Mouse (Mus musculus): ENCODE results near the gene Pram1. TPM values are rescaled to one million over a fixed set of nuclear protein-coding genes. Genes with fewer than 3 reads are reported as not detected.
A peak's percentile ranks its signal among the peaks of the same experiment; 100 is the strongest.

Pram1 gene
- polyA plus RNA-seq, 2 experiments, result 1.6 to 2.8 TPM

DNA sequence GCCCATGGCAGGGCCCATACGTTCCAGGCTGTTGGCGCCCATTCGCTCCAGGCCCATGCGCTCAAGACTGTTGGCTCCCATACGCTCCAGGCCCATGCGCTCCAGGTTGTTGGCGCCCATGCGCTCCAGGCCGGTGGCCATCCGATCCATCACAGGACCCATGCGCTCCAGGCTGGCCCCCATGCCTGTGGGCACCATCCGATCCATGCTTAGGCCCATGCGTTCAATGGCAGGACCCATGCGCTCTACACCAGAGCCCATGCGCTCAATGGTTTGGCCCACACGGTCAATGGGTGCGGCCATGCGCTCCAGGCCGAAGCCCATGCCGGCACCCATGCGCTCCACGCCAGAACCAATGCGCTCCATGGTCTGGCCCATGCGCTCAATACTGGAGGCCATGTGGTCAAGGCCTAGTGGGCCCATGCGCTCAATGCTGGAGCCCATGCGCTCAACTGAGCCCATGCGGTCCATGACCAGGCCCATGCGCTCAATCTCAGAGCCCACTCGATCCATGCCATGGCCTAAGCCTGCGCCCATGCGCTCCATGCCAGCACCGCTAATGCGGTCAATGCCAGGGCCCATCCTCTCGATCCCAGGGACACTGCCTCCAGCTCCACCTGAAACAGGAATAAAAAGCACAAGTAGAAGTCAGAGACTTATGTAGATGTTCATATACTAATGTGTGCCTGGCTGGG, 12.1 kb downstream of the Pram1 start:
- TF ChIP-seq EP300 (IDR thresholded peaks at IDR 0.05; ENCODE audit: low read depth) (no peak), CTCF (IDR thresholded peaks at IDR 0.05; ENCODE audit: low read depth) (no peak)
- Histone ChIP-seq H3K36me3 (replicated peaks; ENCODE audit: control insufficient read depth, insufficient read depth, low read depth) (peaks cover 85% of the 10 kb centered on the region), H3K9me3 (ENCODE audit: control insufficient read depth, low read length) (no peaks in the 10 kb centered on the region), H3K4me1 (replicated peaks; ENCODE audit: control insufficient read depth in 2 of 2, insufficient read depth in 2 of 2, low read length in 1 of 2) (no peaks in the 10 kb centered on the region), H3K27me3 (ENCODE audit: control insufficient read depth, insufficient read depth, low read length) (no peaks in the 10 kb centered on the region), H3K27ac (no peak overlapping the region), H3K9ac (replicated peaks) (no peak overlapping the region), H3K4me3 (ENCODE audit: insufficient read depth in 1 of 2, low read depth in 2 of 2, low read length in 2 of 2) (no peak overlapping the region), H3K4me2 (ENCODE audit: low read depth) (no peak overlapping the region)
- peak; percentile 37; the same call in 1 of the 2 replicates for ATAC-seq (ENCODE audit: insufficient read depth)
- WGBS (ENCODE audit: insufficient replicate concordance), result 96% methylated on average over 34 of the region's 34 CpGs
- no peak for DNase-seq (ENCODE audit: low read depth in 3 of 3, low spot score in 3 of 3)

DNA sequence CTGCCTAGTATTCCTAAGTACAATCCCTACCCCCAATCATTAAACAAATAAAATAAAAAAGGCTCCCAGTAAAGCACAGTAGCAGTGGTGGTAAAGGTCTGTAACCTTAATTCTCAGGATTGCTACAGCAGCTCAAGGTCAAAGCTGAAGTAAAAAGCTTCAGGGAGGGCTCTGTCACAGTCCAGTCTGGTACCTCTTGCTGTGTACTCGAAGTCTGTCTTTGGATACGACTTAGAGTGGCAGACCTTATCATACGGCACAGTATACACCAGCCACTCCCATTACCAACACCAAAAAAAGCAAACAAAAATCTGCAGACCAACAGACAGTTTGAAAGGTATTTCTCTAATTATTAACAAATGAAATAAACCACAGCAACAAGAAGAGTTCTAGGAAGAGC, 29.0 kb downstream of the Pram1 start:
- H3K4me2 ChIP-seq (ENCODE audit: low read depth), result no peak overlapping the region
- no peak overlapping the region for H3K27ac ChIP-seq
- H3K27me3 ChIP-seq (ENCODE audit: control insufficient read depth, insufficient read depth, low read length), result no peaks in the 10 kb centered on the region
- ATAC-seq (ENCODE audit: insufficient read depth) (peak; percentile 75), DNase-seq (ENCODE audit: low read depth in 3 of 3, low spot score in 3 of 3) (no peak)
- 12% methylated on average over 3 of the region's 3 CpGs for WGBS (ENCODE audit: insufficient replicate concordance)
- TF ChIP-seq EP300 (IDR thresholded peaks at IDR 0.05; ENCODE audit: low read depth) (no peak), CTCF (IDR thresholded peaks at IDR 0.05; ENCODE audit: low read depth) (no peak)
- H3K4me1 ChIP-seq (replicated peaks; ENCODE audit: control insufficient read depth in 2 of 2, insufficient read depth in 2 of 2, low read length in 1 of 2), result peaks cover 5 to 6% of the 10 kb centered on the region in 2 experiments
- H3K9me3 ChIP-seq (ENCODE audit: control insufficient read depth, low read length), result no peaks in the 10 kb centered on the region
- no peak overlapping the region for H3K9ac ChIP-seq (replicated peaks)
- H3K36me3 ChIP-seq (replicated peaks; ENCODE audit: control insufficient read depth, insufficient read depth, low read depth), result peaks cover 69% of the 10 kb centered on the region
- no peak overlapping the region for H3K4me3 ChIP-seq (ENCODE audit: insufficient read depth in 1 of 2, low read depth in 2 of 2, low read length in 2 of 2)

DNA sequence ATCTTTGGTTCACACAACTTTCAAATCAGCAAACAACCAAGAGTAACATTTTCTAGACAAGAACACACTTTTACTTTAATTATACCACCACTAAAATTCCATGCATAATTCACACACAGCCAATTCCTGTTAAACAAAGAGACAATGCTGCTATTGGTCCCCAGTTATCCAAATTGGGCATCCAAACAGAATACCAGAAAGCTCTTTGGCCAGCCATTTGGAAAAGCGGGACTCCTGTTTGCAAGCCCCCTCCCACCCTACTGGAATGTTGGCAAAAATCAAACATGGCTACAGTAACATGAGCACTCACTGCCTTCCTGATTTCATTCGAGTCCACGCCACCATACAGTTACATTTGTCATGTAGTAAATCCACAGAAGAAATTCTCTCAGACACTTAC, 31.8 kb downstream of the Pram1 start:
- H3K27me3 ChIP-seq (ENCODE audit: control insufficient read depth, insufficient read depth, low read length), result no peaks in the 10 kb centered on the region
- H3K9me3 ChIP-seq (ENCODE audit: control insufficient read depth, low read length), result no peaks in the 10 kb centered on the region
- H3K27ac ChIP-seq, result no peak overlapping the region
- no peak overlapping the region for H3K9ac ChIP-seq (replicated peaks)
- ATAC-seq (ENCODE audit: insufficient read depth), result no peak
- H3K4me3 ChIP-seq (ENCODE audit: insufficient read depth in 1 of 2, low read depth in 2 of 2, low read length in 2 of 2), result no peak overlapping the region
- TF ChIP-seq EP300 (IDR thresholded peaks at IDR 0.05; ENCODE audit: low read depth) (no peak), CTCF (IDR thresholded peaks at IDR 0.05; ENCODE audit: low read depth) (no peak)
- H3K36me3 ChIP-seq (replicated peaks; ENCODE audit: control insufficient read depth, insufficient read depth, low read depth), result peaks cover 52% of the 10 kb centered on the region
- H3K4me1 ChIP-seq (replicated peaks; ENCODE audit: control insufficient read depth in 2 of 2, insufficient read depth in 2 of 2, low read length in 1 of 2), result peaks cover 6 to 7% of the 10 kb centered on the region in 2 experiments
- no peak overlapping the region for H3K4me2 ChIP-seq (ENCODE audit: low read depth)
- no peak for DNase-seq (ENCODE audit: low read depth in 3 of 3, low spot score in 3 of 3)
- WGBS (ENCODE audit: insufficient replicate concordance), result 88% methylated on average over 3 of the region's 3 CpGs

DNA sequence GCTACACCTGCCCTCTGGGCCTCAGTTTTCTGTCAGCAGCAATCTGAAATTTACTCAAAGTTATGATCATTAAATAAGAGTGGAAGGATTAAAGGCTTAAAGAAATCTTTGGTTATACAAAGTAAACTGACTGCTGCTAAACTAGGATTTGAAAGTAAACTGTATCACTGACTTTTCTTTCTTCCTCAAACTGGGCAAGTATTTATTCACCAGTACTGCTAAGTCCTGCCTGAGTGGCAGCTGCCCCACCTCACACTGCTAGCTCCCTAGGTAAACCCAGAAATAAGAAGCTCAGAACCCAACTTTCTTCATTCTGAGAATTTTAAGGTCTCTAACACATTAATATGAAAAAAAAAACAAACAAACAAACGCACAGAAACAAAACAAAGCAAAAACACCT, 36.0 kb downstream of the Pram1 start:
- DNase-seq (ENCODE audit: low read depth in 3 of 3, low spot score in 3 of 3) (no peak), ATAC-seq (ENCODE audit: insufficient read depth) (no peak)
- peaks cover 42% of the 10 kb centered on the region for H3K36me3 ChIP-seq (replicated peaks; ENCODE audit: control insufficient read depth, insufficient read depth, low read depth)
- H3K4me1 ChIP-seq (replicated peaks; ENCODE audit: control insufficient read depth in 2 of 2, insufficient read depth in 2 of 2, low read length in 1 of 2), result peaks cover under 1 to 8% of the 10 kb centered on the region in 2 experiments; a peak in 3 of 4 replicates
- no peak overlapping the region for H3K9ac ChIP-seq (replicated peaks)
- no peak overlapping the region for H3K4me2 ChIP-seq (ENCODE audit: low read depth)
- WGBS (ENCODE audit: insufficient replicate concordance), result 67% methylated on average over 1 of the region's 1 CpGs
- H3K27ac ChIP-seq, result no peak overlapping the region
- no peak overlapping the region for H3K4me3 ChIP-seq (ENCODE audit: insufficient read depth in 1 of 2, low read depth in 2 of 2, low read length in 2 of 2)
- no peaks in the 10 kb centered on the region for H3K27me3 ChIP-seq (ENCODE audit: control insufficient read depth, insufficient read depth, low read length)
- no peaks in the 10 kb centered on the region for H3K9me3 ChIP-seq (ENCODE audit: control insufficient read depth, low read length)
- TF ChIP-seq CTCF (IDR thresholded peaks at IDR 0.05; ENCODE audit: low read depth) (no peak), EP300 (IDR thresholded peaks at IDR 0.05; ENCODE audit: low read depth) (no peak)

DNA sequence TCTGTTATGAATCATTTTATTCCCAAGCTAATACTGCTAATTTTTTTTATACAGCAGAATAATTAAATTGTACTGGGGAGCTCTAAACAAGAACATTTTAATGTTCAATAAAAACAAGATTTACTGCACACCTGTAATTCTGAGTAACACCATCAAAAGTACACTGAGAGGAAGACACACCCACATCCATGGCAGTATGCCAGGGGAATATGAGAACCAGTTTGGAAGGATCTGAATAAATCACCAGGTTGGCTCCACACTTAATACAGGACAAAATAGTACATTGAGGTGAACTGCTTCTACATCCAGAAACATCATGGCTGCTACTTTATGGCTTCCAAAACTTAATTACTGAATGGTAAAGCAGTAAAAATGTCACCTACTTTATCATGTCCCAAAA, 37.6 kb downstream of the Pram1 start:
- DNase-seq (ENCODE audit: low read depth in 3 of 3, low spot score in 3 of 3), result no peak

More for the DNA sequence above, 37.6 kb downstream of the Pram1 start:
- no peak overlapping the region for H3K27ac ChIP-seq
- H3K27me3 ChIP-seq (ENCODE audit: control insufficient read depth, insufficient read depth, low read length), result no peaks in the 10 kb centered on the region
- H3K4me2 ChIP-seq (ENCODE audit: low read depth), result no peak overlapping the region
- no peak for TF ChIP-seq EP300 (IDR thresholded peaks at IDR 0.05; ENCODE audit: low read depth)
- TF ChIP-seq CTCF (IDR thresholded peaks at IDR 0.05; ENCODE audit: low read depth), result no peak
- ATAC-seq (ENCODE audit: insufficient read depth), result no peak
- H3K4me3 ChIP-seq (ENCODE audit: insufficient read depth in 1 of 2, low read depth in 2 of 2, low read length in 2 of 2), result no peak overlapping the region
- peaks cover 31% of the 10 kb centered on the region for H3K36me3 ChIP-seq (replicated peaks; ENCODE audit: control insufficient read depth, insufficient read depth, low read depth)
- peaks cover 3 to 13% of the 10 kb centered on the region in 2 experiments; a peak in 3 of 4 replicates for H3K4me1 ChIP-seq (replicated peaks; ENCODE audit: control insufficient read depth in 2 of 2, insufficient read depth in 2 of 2, low read length in 1 of 2)
- no peak overlapping the region for H3K9ac ChIP-seq (replicated peaks)
- no peaks in the 10 kb centered on the region for H3K9me3 ChIP-seq (ENCODE audit: control insufficient read depth, low read length)

Data from liver, embryonic 14.5 days (tissue).